Mouse (Mus musculus) layer of hippocampus, postnatal 25 days (tissue): ENCODE data around the gene Dhrs13. TPM values are rescaled to one million over a fixed set of nuclear protein-coding genes. Genes with fewer than 3 reads are reported as not detected.
"Not testable (repeated sequence)": the region's sequence is repeated elsewhere in the genome, so short reads cannot be mapped to it uniquely, and the experiment has no call there.

Experiments
- DNase-seq, 2 experiments: peaks; one replicate each; pipeline ENCODE4 v3.0.0; 2022; ENCODE audit warnings: mixed read lengths in 2 of 2, low spot score in 1 of 2; ENCODE audit errors: extremely low spot score in 1 of 2
- total RNA-seq, 2 experiments: library from RNA; stranded (reverse); gene quantifications; 2 replicates each; pipeline ENCODE4 v1.2.3; 2021

Gene Dhrs13
- total RNA-seq, 2 experiments from 2014 or later: 6.9 to 7.4 TPM

DNA sequence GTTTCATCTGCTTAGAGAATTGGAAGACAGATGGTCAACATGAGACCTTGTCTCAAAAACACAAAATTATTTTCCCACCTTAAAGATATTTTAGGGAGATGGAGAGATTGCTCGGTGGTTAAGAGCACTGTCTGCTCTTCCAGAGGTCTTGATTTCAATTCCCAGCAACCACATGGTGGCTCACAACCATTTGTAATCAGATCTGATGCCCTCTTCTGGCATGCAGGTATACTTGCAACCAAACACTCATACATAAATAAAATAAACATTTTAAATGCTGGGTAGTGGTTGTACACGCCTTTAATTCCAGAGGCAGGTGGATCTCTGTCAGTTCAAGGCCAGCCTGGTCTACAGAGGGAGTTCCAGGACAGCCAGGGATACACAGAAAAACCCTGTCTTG is 8.8 kb downstream of the Dhrs13 start:
- DNase-seq: no peak

GRCm38 (mm10) chr11:78042290-78042870 is 10.3 kb downstream of the Dhrs13 start:
- DNase-seq: not testable (repeated sequence)

DNA sequence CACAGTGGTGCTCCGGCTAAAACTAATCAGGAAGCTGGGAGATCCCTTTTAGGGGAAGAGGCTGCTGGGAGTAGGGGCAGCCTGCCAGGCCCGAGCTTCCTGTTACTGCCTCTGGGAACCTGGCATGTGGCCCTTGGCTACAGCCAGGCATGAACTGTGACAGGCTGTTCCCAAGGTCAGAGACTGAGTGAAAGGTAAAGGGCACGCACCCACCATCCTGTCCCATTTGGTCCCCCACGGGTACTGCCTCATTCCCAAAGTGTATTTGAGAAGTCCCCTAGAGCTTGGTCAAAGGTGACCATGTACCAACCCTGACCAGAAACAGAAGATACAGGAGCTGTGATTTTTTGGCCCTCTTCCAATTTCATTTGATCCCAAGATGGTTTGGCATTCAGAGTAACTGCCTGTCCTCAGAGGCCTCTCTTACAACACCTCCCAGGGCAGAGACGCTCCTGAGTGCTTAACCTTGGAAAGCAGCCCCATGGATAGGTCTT is 12.7 kb downstream of the Dhrs13 start:
- peak in 1 of 2 experiments; percentile 33 for DNase-seq

DNA sequence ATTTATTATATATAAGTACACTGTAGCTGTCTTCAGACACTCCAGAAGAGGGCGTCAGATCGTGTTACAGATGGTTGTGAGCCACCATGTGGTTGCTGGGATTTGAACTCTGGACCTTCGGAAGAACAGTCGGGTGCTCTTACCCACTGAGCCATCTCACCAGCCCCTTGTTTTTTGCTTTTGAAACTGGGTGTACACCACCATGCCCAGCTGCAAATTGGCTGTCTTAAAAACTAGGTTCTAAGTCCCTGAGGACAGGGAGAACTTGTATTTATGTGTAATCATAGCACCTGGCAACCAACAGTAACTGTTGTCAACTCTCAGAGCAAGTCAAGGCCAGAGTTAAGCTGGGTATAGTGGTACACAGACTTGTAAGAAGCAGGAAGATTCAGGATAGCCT is 16.6 kb downstream of the Dhrs13 start:
- not testable (repeated sequence) for DNase-seq

- DNase-seq: no peak
These were observed 21.0 kb downstream of the Dhrs13 start for GRCm38 (mm10) chr11:78053078-78053477.

- no peak for DNase-seq
These were observed 24.9 kb downstream of the Dhrs13 start for GRCm38 (mm10) chr11:78056946-78057345.

DNA sequence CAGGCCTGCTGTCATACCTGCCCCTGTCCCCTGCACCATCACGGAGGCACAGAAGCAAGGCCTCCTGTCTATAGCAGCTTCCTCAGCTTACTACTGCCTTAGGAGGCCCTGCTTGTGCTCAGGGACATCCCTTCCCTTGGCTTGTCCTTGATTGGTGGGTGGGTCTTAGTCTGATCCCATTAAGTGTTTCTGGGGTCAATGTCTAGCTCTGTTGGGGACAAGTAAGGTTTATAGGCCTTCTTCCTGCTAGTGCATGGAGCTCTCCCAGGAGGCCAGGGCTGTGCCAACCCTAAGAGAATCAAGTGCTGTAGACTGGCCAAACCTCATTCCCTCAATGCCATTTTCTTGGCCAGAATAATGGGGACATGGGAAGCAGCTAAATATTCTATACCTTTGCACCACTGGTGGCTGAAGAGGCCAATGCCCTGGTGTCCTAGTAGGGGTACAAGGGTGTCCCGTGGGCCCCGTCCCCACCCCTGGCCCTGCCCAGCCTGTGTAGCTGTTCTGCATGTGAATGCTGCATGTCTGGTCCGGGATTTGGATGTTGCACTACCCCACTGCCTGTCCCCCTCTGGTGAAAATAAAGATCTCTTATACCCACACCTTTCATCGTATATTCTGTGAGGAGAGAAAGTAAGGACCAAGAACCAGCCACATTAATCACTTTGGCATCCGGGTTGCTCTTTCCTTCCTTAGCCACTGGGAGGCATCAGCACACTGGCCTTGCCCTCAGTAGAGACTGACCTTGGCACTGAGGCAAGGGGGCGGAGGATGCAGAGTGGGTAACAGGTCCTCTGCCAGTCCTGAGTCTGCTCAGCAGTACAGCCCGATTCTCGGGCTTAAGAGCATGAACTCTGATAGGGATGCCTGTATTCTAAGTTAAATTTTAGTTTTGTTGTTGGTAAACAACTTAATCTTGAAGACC is 28.0 kb downstream of the Dhrs13 start:
- peak; percentile 23 to 54 for DNase-seq

DNA sequence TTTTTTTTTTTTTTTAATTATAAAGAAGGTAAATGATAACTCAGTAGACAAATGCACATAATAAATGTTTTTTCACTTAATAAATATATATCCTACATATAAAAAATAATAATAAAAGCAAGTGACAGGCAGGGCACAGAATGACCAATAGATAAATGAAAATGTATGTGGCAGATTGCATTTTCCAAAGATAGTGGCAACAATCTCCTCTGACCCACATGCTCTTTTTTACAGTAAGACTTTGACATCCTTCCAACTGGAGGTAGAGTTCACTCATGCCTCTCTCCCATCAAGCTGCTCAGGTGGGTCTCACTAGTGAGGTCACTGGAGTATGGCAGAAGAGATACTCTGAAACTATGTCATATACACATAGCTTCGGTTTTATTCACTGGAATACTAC is 30.5 kb downstream of the Dhrs13 start:
- no peak for DNase-seq

DNA sequence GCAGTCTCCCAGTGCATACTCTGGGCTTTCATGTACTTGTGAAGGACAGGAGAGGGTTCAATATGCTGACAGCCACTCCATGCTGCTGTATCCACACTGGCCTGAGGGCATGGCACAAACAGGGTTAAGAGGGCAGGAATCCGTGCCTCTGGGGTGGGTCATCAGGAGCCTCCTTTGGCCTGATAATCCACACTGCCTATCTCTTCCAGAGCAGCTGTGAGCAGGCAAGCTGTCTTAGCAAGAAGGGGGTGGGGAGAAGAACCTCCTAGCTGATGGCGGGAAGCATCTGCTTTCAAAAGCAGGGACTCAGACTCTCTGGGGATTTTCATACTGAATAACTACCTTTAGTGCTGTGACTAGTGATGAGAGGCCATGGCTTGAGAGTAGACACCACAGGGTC is 33.8 kb downstream of the Dhrs13 start:
- DNase-seq: no peak

- DNase-seq: no peak
These were observed 34.6 kb downstream of the Dhrs13 start for GRCm38 (mm10) chr11:78066641-78067040.

- DNase-seq: no peak
These were observed 35.5 kb downstream of the Dhrs13 start for GRCm38 (mm10) chr11:78067566-78067965.

GRCm38 (mm10) chr11:78069130-78069529 is 37.0 kb downstream of the Dhrs13 start:
- no peak for DNase-seq

DNA sequence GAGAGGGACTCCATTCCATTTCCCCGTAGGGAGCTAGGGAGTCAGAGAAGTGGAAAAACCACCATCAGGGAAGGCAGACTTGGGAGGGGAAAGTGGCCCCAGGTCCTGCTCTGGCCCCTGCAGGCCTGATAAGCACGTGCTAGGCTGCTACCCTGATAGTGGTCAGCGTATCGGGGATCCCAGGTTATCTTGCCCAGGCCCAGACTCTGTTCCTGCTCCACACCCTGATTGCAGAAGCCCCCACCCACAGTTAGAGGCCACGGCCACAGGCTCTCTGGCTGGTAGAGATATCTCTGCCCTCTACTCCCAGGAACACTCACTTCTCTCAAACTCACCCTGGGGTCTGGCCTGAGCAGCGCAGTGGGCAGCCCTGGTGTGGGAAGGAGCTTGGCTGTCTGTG is 37.6 kb downstream of the Dhrs13 start:
- no peak for DNase-seq

GRCm38 (mm10) chr11:78071938-78072337 is 39.9 kb downstream of the Dhrs13 start:
- DNase-seq: no peak

- no peak for DNase-seq
These were observed 40.5 kb downstream of the Dhrs13 start for GRCm38 (mm10) chr11:78072425-78073130.

DNA sequence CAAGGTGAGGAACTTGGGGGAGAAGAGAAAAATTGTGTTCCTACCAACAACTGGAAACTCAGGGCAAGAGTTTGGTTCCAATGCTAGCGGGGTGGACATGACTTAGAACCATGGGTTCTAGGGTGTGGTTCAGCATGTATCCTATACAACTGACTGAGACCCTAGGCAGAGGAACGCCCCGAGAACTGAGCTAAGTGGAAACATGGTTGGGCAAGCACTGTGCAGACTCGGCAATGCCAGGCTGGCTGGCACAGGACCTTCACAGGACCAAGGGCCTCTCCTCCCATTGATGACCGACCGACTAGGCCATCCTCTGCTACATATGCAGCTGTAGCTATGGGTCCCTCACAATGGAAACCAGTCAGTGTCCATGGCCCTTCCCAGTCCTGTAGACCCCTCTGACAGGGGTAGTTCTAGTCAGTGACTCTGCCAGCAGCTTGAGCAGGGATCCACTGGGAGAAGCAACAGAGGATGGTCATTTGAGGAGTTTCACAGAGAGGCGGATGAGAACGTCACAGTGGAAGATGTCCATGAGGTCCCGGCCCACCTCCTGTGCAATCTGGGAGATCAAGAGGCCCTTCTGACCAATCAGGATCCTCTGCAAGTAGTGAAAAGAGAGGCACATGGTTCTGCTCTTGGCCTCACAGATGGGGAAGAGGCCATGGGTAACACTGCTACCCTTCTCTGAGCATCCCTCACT is 41.6 kb downstream of the Dhrs13 start:
- DNase-seq: no peak

DNA sequence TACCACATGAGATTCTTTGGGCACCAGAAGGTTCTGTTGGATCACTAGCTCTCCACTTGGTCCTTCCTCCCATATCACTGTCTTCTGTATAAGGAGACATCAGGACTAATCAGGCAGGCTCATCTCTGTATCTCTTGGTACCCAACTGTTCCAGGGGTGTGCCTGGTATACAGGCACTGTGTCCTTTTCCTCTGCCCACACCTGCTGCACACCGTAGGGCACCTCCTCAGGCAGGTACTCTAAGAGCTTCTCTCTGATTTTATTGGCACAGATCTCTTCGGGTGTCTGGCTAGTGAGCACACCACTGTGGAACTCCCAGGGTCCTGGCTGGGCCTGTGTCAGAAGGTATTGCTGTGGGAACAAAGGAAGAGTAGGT is 42.2 kb downstream of the Dhrs13 start:
- no peak for DNase-seq

- DNase-seq: no peak
These were observed 42.6 kb downstream of the Dhrs13 start for GRCm38 (mm10) chr11:78074666-78075065.

DNA sequence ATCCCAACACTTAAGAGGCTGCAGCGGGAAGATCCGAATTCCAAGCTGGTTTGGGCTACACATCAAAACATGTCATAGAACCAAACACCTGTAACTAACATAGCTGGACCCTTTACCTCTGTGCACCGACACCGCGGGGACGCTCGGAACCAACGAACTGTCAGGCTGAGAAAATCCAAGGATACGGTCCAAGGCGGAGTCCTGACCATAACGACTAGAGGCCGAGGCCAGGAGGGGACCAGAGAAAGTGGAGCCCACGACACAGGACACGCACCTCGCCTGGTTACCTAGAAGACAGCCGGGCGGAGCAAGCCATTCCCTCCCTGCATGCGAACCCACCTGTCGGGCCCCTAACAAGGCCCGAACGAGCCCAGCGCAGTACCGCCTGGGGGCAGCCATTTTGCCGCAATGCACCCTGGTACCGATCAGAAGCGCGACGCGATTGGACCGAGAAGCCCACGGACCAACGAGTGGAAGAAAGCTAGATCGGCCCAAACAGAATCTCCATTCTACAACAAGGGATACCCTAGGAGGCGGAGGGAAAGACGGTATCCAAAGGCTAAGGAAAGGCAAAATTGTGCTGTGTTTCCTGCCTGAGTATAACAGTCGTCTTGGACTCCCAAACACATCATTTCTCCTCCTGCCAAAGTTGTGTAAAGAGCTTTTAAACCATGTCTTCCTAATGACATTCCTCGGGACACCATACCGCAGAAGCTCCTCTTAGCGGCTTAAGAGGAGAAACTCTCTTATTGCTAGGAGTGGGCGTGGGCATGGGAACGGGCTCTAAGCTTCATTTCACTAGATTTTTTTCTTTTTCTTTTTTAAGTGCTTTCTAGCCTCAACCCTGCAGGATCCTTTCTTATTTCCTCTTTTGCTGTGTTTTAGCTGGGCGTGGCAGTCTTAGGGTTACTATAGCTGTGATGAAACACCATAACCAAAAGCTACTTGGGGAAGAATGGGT is 48.2 kb downstream of the Dhrs13 start, which contains the start of gene Eral1:
Gene Eral1, minus strand, starts transcription at position 423 of the 961 bp plus-strand sequence.
- DNase-seq: peak; percentile 71 to 83
